Mouse (Mus musculus) cerebral cortex, adult 2 months (tissue): Measurements from ENCODE around the gene Bbs10.

ENCODE experiments used
- WGBS: fragments of 180-500 bp; shearing (Covaris S2); methylation state at CpG from one replicate; pipeline ENCODE4 v1.1.7; 2018; 5-methylcytosine and 5-hydroxymethylcytosine counted together

The Bbs10 gene

DNA sequence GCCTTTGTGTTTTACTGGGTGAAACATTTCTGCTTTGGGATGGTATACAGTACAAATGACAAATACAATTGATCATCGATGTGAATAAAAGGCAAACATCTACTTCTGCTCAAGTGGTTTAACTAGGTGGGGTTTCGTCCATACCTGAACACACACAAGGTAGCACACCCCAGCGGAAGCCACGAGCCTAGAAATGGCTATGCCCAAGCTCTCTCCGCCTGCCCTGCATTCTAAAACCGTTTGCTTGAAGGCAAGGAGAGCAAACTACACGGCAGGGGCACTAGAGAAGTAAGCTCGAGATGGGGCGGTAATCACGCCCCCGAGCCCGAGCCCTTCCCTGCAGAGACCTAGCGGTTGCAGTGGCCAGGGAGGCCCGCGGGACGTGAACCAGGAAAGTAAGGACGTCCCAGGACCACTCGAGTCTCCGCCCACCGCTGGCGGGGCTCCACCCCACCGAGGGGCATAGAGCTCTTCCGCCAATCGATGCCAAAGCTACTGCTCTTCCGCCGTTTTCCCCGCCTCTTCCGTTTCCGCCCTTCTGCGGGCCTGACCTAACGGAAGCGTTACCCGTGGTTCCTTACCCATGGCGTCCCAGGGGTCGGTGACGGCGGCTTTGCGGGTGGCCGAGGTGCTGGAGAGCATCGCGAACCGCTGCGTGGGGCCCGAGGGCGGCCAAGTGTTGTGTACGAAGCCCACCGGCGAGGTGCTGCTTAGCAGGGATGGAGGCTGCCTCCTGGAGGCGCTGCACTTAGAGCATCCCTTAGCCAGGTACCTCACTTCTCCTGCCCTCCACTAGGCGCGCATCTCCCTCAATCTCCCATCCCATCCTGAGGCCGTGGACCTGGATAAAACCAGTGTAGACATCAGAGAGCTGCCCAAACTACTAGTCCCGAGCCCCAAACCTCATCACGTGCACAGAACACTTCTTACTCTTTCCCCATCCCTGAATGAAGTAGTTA lies at the start of gene Bbs10:
Gene Bbs10, plus strand, starts transcription at position 540 of the 959 bp plus-strand sequence.
- WGBS = 1% methylated on average over 54 of the region's 54 CpGs

DNA sequence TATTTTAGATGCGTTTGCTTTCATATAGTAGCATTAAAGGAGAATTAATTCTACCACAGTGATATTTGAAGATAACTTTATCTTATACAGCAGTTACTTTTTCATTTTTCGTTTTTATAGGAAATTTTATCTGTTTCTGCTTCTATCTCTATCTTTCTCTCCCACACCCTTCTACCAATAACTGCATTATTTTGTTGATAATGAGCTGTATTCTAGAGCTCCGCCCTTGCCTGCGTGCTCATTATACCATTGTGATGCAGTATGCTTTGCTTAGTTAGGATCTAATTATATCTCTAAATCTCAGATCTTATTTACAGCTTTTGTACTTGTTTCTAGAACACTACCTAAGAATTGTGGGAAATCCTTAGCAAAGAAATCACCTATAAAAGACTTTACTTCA lies 48.3 kb upstream of the Bbs10 start:
- WGBS = 52% methylated on average over 4 of the region's 4 CpGs

DNA sequence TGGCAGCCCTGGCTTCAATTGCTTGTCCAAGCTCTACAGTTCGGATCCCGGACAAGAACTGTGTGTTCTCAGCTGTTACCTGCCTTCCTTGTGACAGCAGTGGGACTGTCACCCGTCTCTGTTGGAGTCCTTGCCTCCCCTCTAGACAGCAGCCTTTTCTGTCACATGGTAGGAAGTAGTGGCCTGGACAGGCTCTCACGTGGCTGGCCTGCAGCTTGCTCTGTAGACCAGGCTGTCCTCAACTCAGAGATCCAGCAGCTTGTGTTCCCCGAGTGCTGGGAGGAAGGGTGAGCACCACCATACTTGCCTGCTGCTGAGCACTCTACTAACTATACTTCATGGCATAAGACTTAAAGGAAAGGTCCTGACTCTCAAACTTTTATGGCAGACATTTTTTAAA lies 46.8 kb upstream of the Bbs10 start:
- WGBS = 57% methylated on average over 5 of the region's 5 CpGs

DNA sequence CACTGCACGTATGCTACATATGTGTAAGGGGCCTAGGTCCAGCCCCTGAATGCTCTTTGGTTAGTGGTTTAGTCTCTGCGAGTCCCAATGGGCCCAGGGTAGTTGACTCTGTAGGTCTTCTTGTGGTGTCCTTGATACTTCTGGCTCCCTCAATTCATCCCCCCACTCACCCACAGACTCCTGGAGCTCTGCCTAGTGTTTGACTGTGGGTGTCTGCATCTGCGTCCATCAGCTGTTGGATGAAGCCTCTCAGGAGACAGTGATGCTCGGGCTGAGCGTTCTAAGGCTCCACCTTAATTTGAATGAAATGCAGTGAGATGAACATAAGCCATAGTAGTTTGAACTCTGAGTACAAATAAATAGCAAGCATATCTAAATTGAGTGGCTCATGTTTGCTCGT lies 43.3 kb upstream of the Bbs10 start:
- 62% methylated on average over 6 of the region's 6 CpGs for WGBS

DNA sequence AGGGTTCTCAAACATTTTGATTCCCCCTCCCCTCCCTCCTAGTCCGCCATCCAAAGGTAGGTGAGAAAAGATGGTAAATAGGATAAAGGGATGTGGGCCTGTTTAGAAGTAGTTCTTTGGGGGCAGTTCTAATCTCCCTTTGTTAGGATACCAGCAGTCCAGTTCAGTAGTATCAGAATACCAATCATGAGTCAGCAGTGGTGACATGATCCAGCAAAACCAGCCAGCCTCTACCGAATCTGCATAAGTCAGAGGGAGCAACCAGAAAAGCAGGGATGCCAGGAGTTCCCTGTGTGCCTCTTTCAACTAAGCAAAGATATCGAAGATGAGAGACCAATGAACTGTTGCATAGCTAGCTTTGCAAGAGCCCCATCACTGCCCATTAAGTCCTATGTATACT lies 42.3 kb upstream of the Bbs10 start:
- WGBS = 80% methylated on average over 3 of the region's 3 CpGs

DNA sequence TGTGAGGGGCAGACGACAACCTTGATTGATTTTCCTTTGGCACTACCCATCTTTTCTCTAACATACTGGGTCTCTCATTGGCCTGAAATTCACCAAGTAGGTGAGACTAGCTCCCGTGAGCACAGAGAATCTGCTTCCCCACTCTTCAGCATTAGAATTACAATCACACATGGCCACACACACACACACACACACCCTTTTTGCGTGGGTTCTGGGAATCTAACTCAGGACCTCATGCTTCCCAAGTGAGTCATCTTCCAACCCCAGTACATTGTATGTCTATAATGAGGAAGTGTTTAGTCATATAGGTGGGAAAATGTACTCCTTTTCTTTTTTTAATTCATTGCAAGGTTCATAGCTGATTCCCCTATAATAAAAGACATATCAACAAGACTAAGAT lies 41.1 kb upstream of the Bbs10 start:
- 59% methylated on average over 3 of the region's 3 CpGs for WGBS

DNA sequence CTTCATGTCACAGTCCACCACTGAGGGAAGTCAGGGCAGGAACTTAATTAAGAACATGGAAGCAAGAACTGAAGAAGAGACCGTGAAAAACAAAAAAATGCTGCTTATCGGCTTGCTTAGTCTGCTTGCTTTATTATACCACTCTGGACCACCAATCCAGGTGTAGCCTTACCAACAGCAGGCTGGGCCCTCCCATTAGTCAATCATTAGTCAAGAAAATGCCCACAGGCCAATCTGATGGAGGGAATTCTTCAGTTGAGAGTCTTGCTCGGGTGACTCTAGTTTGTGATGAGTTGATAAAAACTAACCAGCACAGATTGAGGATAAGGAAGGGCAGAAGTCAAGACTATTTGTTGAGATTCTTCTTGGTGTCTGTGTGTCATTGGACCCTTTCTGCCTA lies 40.2 kb upstream of the Bbs10 start:
- WGBS = 93% methylated on average over 3 of the region's 3 CpGs

DNA sequence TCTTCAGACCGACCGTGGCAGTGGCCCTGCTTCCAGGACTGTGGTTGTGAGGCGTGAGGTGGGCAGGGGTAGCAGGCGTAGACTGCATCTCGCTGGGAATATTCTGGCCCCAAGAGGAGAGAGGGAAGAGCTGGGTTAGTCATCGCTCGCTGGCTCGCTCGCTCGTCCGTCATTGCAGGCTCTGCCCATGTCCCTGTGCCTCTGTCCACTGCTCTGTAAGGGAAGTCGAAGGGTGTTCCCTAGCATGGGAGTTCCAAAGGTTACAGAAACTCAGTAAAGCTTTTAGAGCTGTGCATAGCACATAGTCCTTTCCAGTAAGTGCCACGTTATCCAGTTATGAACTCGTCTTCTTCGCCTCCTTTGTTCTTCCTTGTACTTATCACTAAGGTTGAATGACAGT lies 26.8 kb upstream of the Bbs10 start:
- WGBS = 84% methylated on average over 15 of the region's 15 CpGs

DNA sequence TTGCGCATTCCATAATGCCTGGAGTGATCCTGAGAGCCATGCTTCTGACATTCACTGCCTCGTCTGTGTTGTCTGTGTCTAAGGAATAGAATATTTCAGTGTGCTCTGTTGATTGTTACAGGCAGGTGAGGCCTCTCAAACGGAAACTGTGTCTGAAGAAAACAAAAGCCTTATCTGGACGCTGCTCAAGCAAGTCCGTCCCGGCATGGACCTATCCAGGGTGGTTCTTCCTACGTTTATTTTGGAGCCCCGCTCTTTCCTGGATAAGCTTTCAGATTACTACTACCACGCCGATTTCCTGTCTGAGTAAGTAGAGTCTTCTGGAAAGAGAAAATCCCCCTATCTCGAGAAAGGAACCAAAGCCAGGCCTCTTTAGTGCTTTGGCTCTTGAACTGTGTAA lies 25.6 kb upstream of the Bbs10 start:
- 82% methylated on average over 11 of the region's 11 CpGs for WGBS

DNA sequence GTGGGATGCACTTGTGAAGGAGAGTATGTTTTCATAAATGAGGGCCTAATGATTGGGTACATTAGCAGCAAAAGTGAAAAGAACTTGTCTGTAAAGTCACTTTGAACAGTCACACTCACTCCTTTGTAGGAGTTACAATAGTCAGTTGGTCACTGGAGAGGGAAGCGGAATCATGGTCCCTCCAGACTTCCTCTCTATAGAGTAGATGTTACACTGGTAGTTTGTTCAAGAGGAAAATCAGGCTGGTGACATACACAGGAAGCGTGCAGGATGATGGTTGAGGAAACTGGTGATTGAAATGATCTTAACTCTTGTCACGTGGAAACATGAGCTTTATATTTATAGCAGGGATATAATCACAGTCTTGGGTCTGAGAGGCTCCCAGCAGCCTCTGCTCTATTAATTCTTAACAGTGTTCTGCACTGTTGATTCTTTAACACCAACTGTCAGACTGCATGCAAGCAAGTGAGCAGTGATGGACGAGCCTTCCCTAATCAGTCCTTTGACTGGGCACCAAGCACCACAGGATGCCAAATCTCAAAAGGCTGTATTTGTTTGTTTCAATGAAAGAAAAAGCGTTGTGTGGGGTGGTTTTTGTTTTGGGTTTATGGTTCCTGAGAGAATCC lies 24.9 kb upstream of the Bbs10 start:
- WGBS = 58% methylated on average over 5 of the region's 5 CpGs

DNA sequence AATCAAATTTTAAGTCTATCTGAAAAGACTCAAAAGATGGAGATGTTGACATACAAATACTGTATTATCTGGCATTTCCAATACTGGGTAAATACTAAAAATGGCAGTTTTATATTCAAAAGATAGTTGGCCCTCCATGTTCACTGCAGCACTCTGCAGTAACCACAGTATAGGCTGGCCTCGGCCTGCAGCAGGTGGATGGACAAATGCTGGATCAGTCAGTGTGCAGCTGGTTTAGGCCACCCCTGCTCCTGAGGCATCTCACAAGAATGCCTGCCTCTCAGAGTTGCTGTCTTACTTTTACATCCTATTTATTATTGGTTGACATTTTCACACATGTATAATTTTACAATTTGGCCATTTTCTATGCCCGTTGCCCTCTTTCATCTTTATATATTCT lies 22.7 kb upstream of the Bbs10 start:
- 94% methylated on average over 2 of the region's 2 CpGs for WGBS

DNA sequence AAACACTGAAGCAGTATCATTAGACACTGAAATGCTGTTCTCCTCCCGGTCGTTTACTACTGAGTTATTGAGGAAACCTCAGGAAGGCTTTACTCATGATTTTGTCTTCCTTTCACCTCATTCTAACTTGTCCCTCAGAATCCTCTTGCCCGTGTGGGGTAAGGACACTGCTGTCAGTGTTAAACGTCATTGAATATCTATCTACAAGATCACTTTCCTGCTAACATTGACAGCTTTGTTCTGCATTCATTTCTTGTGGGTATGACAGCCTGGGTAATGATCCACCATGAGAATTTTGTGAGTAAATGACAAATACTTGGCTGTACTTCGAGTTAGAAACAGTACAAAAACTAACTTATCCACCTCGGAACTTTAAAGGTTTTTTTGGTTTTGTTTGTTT lies 848 bp upstream of the Bbs10 start:
- 28% methylated on average over 6 of the region's 6 CpGs for WGBS

DNA sequence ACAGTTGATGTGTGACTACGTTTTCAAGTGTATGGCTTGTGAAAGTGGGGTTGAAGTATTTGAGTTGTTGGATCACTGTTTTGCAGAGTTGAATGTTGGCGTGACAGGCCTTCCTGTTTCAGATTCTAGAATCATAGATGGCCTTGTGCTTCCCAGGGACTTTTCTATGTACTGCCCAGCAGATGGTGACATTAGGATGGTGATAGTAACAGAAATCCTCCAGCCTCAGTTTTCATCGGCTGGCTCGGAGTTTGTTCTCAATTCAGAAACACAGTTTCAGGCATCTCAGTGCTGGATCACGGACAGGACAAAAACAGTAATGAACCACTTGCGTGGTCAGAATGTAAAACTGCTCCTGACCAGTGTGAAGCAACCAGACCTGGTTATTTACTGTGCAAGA lies 1.1 kb downstream of the Bbs10 start:
- WGBS = 21% methylated on average over 6 of the region's 6 CpGs

DNA sequence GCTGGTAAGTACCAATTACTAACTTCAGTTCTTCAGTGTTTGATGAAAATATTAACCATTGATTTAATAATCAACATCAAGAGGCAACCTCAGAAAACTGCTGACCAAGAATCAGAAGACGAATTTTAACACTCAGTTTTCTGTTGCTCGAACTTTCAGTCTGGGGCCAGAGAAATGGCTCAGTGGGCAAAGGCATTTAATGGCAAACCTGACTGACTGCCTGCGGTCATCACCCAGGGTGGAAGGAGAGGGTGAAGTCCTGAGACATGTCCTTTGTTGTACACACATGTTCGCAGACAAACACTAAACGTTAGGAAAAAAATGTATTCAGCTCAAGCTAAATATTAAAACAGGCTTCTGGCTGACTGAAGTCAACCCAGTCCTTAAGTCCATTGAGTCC lies 2.6 kb downstream of the Bbs10 start:
- 93% methylated on average over 5 of the region's 5 CpGs for WGBS

DNA sequence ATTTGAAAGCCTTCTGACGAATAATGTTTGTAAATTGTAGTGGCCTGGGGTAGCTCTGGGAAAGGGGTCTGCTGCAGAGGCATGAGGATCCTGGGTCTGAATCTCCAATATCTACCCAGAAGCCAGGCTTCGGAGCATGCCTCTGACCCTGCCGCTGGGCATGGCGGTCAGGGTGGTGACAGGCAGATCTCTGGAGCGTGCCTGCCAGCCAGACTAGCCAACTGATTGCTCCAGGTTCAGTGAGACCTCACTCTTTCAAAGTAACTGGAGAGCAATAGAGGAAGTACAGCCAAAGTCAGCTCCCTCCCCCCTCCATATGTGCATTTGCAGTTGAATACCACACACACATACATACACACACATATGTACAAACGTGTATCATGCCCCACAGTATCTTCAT lies 4.0 kb downstream of the Bbs10 start:
- WGBS = 92% methylated on average over 6 of the region's 6 CpGs

DNA sequence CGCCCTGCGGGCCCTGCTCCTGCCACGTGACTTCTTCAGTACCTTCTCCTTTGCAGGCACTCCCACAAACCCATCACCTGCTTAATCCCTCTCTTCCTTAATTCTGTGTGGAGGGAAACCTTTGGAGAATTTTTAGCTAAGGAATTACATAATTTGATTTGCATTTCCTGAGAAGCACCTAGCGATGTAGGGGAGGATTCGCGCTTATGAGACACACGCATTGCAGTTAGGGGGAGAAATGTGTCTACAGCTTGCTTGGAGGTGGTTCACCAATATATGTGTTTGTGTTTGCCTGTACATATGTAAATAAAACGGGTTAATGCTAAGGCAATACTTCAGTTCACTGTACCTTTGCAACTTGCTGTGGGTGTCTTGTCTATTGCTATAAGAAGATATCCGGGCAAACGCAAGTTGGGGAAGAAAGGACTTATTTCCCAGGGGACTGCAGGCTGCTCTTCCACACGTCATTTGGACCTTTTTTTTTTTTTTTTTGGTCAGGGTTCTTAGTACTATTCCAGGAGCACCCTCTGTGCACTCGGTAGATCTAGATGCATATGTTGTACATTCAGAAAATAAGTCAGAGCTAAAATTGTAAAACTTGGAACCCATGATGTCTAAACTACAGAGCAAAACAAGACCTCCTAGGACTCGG lies 10.5 kb downstream of the Bbs10 start:
- WGBS = 59% methylated on average over 13 of the region's 13 CpGs

DNA sequence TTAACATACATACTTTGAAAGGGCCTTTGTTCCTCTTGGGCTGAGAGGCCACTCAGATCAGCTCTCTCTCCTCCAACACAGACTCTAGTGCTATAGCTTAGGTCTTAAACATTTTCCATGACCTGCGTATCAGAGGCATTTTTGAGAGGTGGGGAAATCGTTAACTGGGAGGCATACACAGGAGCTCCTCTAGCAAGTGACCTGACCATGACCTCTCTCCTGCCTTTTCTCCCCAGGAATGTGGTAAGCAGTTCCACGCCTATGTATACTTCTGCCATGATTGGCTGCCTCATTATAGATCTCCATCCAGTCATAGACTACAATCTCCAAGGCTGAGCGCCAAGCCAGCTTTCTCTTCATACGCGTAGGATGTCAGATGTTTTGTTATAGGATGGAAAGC lies 14.8 kb downstream of the Bbs10 start:
- 77% methylated on average over 6 of the region's 6 CpGs for WGBS

DNA sequence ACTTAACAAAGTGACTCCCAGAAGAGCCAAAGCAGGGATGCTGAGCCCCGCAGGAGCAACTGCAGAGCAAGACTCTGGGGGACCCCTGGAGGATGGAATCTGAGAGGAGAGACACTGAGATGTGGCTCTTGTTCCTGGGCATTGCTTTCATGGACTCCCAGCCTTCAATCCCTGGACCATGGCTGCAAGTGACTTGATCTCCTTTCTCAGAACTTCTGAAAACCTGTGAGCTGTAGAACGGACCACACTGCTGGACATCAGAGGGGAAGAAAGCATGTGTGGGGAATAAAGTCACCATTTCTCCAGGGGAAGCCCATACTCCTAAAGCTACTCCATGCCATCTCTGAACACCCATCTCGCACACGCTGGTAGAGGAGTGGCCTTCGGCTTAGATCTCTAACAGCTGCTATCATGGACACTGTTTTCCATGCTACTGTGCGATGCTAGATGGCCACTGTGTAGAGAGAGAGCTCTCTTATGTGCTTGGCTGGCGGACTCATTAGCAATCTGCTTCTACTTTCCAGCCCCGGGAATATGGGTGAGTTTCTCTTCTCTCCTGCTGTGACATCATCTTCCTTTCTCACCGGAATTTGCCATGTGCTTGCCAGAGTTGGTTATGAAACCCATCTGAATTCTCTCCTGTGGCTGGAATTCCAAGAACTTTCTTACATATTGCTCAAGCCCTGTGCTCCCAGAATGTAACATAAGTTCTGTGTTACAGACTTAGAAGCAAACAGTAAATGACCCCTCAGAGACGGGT lies 16.3 kb downstream of the Bbs10 start:
- 58% methylated on average over 10 of the region's 10 CpGs for WGBS

DNA sequence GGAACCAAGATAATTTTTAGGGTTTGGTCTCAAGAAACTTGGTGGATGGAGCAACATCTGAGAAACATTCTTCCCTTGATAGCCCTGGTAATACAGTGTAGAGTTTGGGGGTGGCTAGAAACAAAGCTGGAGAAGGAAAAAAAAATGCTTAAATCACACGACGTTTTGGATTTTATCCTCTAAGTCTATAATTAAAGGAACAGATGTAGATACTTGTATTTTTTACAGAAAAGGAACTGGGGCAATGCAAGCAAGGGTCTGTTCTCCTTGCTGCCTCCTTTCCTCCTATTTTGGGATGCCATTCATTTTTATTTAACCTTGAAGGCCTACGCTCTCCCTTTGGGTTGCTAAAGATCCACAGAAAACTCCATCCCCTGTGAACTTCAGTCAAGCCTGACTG lies 17.5 kb downstream of the Bbs10 start:
- WGBS = 48% methylated on average over 3 of the region's 3 CpGs

DNA sequence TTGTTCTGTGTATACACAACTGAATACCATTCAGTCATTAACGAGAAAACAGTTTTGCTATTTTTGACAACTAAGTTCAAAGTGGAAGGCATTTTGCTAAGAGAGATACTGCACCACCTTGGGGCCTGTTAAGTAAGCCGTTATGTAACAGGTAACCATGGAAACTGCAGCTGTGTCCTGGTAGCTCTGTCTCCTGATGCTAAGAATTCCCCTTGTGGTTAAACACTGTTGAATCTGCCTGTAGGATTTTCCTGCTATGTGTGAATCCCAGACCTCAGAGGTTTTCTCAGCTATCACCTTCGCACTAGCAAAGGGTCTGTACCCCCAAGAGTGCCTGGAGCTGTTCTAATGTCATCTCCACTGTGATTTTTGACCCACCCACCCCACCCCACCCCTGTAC lies 19.5 kb downstream of the Bbs10 start:
- 41% methylated on average over 3 of the region's 3 CpGs for WGBS

DNA sequence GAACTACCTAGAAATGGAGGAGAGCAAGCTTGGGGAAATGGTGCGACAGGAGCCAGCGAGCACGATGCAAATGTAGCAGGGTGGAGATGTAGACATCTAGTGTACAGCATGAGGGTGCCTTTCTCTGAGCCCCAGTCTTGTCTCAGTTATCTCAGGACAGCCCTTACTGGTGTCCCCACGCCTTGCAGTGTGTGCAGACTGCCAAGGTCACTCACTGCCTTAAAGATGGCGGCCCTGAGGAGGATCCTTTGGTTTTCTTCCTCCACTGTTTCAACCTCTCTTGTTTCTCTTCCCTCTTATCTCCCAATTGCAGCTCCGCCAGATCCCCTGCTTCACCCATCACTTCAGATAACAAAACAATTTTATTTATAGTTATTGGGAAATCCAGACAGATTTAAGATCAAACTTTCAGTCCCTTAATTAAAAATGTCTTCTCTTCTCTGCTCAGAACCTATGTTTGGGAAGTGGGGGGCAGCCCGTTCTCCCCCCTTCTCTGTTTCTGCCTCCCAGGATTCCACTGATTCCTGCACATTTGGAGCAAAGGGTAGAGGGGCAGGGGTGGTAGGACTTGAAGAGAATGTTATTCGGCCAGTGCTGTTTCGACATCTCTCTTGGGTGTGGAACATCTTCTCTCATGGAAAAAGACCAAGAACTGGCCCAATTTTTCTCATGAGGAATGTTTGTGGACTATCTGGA lies 20.5 kb downstream of the Bbs10 start:
- 89% methylated on average over 9 of the region's 9 CpGs for WGBS
